Mouse (Mus musculus) cerebellum, postnatal 4 days (tissue): ENCODE data around the gene Serpina3b.
"Not testable (repeated sequence)": the region's sequence is repeated elsewhere in the genome, so short reads cannot be mapped to it uniquely, and the experiment has no call there.

Experiments used
- DNase-seq, 2 experiments: peaks; one replicate each; pipeline ENCODE4 v3.0.0; 2022; ENCODE audit warnings: low spot score in 2 of 2, mixed read lengths in 1 of 2

The Serpina3b gene

DNA sequence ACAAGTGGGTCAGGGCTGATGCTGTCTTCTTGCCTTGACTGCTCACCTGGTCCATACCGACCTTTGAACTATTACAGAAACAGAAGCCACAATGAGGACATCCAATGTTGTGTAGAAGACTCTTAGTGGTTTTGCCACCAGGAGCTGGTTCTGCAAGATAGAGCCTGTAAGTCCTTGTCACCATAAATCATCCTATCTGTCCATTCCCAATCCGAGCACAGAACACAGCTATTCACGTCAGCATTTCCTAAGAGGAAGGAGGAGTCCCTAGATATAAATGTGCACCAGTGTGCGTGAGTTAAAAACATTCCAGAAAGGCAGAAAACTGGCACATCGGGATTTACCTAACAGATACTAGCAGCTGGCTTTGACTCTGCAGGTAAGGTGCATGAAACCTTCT lies at the start of gene Serpina3b:
Gene Serpina3b (plus strand): TSS at position 301 of the 400 bp plus-strand sequence.
- no peak for DNase-seq

DNA sequence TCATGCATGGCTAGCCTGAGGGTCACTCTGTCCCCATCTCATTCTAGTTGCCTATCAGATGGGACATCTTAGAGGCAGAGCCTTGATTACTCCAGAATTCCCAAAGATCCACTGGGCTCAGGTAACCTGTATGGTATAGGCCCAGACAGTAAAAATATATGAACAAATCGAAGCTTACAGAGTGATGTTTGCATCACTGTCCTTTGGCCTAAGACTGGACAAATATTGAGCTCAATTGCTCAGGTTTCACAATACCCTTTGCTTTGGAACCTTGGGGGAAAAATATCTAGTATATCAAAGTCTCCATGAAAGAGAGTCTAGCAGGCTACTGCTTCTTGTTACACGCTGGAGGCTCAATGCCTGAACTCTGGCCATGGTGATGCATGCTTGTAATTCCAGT lies 37.7 kb upstream of the Serpina3b start:
- DNase-seq: no peak

DNA sequence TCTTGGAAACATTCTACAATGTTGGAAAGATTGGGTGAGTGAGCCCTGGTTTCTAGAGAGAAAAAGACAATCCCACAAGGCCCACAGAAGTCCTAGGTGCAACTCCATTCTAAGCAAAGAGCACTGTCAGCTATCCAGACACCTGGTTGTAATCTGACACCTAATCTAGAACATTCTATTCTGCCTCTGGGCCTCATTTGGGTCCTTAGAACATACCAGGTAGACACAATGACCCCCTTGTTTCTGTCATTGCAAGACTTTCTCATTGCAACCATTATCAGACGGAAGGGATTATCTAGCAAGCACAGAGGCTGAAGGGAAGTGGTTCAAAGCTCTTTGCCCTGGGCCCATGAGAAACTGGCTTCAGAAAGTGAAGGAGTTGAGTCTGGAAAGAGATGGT lies 36.5 kb upstream of the Serpina3b start:
- no peak for DNase-seq

DNA sequence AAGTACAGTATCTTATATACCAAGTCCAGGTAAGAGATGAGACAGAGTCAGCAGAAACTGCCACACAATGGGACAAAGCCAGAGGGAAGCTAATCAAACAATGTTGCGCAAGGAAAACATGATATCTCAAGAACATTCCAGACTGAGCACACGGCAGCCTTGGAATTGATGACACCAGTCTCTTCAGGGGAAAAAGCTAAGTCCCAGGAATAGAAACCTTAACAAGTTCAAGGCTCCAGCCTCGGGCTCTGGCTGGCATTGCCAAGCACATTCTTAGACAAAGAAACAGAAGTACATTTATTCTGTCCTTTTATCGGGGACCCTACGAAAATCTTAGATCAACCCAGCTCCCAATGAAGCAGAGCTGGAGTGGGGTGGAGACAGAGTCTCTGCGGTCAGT lies 27.0 kb upstream of the Serpina3b start, which contains the start of gene Serpina5:
Gene Serpina5 (plus strand): TSS at position 346 of the 400 bp plus-strand sequence.
- no peak for DNase-seq

DNA sequence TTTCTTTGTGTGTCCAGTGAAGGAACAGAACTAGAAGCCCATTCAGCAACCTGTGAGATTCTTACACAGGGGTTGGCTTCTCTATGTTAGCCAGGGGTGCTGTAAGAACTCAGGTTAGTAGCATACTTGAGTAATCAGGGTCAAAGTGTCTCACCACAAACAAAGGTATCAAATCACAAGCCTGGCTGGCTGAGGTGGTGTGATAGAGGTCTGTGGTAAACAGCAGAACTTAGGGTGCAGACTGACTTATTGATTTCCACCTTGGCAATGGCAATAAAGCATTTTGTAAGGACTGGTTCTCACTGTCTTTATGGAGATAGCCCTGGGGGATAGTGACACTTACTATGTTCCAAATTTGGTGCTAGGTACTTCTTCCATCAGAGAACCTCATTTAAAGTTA lies 21.9 kb upstream of the Serpina3b start:
- DNase-seq: no peak

DNA sequence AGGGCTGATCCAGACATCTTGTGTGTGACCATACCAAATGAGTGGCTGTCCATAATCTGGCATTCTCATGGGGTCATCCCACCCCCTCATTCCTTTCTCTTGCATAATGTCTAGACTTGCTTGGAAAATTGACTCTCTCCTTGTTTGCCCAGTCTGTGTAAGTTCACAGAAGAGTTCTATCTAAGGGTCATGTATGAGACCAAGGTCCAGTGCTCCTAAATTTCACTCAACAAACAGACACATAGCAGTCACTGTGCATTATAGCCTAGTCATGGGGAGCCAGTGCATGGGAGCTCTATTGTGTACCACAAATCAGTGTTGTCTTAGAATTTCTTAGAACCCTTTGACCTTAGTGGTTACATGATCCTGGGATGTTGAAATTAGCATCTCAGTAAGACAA lies 20.9 kb upstream of the Serpina3b start:
- DNase-seq: no peak

DNA sequence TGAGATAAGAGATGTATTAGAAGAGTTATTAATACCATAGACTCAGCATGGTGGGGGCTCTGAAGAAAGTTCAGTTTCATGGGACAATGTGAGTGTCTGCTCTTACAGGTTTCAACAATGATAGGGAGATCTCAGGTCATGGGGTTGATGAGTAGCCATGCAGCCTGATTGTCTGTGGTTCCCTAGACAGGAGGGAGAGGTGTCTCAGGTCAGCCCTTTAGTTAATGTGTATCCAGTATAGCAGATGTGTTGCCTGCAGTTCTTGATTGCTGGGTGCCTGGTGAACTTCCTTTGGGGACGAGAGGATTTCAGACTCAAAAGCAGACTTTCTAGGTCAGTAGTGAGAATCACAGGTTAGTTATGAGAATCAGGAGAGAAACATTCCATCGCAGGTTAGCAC lies 19.3 kb upstream of the Serpina3b start:
- DNase-seq: no peak

DNA sequence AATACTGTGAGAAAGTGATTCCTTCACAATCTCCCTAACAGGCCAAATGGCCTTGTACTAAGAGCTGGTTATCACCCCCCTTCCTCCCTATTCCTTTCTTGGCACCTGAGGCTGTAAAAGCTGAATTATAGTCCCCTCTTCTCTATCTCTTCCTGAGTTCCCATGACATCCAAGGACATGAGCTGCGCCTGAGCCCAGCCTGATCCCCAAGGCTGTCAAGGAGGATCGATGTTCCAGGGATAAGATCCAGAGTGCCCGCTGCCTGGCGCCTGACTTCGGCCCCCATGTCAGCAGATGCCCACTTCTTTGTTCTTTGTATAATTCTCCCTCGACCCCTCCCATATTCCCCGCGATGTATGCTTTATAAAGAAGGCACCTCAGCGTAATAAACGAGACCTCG lies 15.5 kb upstream of the Serpina3b start, which contains the start of gene Serpina3a:
Gene Serpina3a (plus strand): TSS at position 392 of the 400 bp plus-strand sequence.
- not testable (repeated sequence) for DNase-seq

DNA sequence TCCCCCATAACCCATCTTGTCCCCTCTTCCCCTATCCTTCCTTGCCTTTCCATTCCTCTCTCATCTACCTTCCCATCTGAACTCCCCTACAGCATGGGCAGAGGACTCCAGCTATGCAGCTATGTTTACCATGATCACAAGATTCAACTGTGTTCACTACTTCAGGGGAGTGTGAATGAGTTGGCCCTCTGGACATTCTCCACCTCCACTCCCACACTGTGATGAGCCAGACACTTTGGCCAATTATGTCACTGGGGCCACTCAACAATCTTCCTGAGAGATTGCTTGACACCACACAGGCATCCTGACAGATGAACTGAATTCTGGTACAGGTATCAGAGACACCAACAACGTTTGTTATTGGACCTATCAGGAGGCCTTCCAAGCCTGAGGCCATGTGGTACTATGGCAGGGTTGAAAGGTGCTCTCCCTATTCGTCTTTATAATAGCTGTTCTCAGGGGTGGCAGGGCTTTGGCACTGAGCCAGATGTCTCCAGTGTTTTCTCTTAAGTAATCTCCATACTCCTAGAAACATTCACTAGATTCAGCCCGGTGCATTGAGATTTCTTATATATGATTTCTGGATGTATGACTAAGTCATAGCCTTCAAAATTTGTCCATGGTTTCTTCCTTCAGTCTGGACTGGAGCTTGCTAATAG lies 12.7 kb upstream of the Serpina3b start:
- DNase-seq: no peak

DNA sequence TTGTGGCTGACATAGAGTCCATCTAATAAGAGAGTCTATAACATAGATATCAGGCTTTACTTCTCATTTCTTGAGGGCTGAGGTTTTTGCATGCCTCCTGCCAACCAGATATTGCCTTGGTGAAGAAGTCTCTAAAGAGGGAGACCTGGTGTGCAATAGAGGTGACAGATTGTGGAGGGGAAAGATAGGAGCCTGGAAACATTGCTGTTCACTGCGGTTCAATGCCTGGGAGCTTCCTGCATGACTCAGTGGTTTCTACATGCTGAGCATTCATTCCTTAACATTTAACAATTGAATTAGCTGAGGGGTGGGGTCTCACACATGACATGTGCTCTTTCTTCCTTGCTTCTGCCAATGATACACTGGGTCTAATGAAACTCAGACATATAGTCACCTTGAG lies 4.7 kb upstream of the Serpina3b start:
- no peak for DNase-seq

DNA sequence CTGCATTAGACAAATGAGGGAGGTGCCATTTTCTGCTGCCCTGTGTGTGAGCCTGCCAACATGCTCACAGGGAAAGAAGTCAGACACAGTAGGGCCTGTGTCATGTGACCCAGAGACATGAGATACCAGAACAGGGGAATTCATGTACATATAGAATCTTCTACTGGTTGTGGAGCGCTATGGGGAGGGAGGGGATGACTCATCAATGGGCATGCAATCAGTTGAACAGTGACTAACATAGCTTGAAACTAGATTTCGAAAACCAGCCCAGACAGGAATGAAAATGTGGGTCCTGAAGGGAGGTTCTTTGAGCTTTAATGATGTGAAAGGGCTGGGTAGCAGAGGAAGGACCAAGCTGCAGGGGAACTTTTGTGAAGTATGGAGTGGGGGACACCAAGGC lies 3.8 kb upstream of the Serpina3b start:
- DNase-seq: no peak

DNA sequence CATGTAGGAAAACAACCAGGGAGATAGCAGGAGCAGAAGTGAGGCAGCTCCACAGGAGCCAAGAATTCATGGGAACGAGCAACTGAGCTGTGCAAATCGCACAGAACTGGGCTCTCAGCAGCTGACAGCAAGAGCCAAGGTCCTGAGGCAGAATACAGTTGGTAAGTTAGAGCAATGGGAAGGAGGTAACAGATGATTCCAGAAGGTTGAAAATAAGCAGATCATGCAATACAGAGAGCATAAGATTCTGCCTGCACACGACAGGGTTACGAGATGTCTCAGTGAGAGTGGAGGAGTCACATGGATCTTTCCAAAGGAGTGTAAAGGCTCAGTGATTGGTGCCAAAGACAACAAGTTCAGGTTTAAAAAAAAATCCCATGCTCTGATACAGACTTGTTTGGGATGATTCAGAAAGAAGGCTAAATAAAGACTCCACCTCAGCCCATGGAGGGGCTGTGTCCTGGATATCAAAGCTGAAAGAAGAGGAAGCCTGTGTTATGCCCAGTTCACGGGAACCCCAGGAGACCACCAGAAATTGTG lies 2.7 kb upstream of the Serpina3b start:
- no peak for DNase-seq

DNA sequence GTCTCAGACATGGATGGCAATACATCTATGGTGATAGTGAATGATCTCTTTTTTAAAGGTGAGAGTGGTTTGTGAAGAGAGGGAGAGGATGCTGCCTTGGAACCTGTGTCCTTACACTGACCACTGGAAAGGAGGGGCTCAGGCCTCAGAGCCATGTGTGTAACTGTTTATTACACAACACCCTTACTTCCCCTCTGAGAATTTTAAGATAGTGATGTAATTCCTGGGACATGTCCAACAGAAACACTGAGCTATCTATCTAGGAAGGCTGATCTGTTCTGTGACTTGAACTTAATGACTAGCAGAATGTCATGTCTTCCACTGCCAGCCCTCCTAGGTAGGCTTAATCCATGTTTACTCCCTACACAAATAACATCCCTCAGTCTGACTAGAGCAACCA lies 3.2 kb downstream of the Serpina3b start:
- no peak for DNase-seq

DNA sequence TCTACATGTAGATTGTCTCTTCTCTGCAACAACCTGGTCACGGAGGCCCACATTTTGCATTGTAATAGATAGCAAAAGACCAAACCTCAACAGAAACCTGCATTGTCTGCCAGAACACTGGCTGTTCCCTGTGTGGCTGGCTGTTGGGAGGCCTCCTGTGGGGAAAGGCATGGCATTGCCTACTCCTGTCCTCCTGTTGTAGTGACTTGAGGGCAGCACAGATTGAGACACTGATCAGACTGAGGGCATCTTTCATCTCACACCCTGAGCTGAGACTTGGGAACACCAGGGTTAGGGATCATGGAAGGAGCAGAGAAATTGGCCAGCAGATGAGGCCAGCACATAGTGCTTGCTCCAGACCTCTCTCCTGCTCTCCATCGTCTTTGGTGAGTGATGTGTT lies 10.4 kb downstream of the Serpina3b start:
- no peak for DNase-seq

DNA sequence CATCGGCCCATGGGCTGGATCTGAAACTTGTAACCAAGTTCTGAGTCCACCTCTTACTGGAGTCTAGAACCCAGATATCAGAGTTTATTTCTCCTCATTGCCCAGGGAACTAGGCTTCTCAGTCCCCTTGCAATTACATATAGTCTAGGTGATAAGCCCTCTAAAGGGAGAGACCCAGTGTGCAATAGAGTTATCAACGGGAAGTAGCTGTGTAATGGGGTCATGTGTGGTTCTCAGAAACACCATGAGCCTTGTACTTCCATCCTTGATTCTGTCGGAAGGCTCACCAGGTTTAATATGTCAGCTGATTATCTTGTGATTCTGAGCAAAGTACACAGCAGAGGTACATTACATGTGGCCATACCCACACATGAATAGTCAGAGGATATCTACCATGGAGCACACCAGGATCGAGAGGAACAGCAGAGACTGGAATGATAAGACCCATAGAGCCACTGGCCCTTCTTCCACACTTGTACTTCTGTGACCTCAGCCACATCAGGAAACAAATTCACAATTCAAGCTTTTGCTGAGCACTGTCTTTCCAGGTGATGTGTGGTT lies 12.8 kb downstream of the Serpina3b start:
- no peak for DNase-seq

DNA sequence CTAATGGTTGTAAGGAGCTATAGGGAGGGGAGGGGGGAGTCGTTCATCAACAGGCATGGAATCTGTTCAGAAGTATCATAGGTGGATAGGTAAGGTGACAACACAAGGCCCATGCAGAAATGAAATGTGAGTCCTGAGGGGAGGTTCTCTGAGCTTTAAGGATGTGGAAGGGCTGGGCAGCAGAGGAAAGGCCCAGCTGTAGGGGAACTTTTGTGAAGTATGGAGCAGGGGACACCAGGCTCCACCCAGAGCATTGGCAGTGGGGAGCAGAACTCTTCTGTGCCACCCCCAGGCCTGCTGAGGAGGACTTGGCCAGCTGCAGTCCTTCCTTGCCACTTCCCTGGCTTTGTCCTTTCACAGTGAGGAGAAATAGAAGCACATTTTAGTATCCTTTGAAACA lies 13.7 kb downstream of the Serpina3b start:
- no peak for DNase-seq

DNA sequence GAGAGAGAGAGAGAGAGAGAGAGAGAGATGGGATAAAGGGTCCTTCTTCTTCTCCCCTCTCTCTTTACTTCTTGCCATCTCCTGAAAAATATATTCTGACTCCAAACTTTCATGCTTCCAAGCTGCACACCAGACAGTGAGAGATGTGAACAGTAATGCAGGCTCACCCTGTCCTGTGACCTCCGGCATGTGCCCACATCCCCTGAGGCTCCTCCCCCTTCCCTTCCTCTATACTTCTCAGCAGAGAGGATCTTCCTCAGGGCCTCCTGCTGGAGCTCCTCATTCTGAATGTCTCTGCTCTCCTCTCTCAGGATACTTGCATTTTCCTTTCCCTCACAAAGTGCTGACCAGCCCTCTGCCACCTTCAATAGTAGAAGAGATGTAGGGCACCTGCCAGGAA lies 14.6 kb downstream of the Serpina3b start:
- no peak for DNase-seq

DNA sequence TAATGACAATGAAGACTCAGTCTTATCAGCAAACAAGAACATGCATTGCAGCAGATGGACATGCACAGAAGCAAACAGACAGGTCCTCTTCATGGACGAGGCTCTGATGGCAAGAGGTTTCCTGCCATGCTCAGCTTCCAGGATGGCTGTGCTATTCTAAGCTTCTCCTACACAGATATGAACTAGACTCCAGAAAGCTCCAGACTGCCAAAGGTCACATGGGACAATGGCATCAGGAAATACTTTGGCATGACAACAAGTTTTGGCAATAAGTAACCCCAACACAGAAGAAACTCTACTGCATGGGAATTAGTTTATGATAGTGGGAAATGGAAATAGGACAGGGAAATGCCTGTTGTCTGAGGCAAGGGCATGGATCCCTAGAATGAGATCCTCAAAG lies 15.5 kb downstream of the Serpina3b start:
- DNase-seq: no peak

DNA sequence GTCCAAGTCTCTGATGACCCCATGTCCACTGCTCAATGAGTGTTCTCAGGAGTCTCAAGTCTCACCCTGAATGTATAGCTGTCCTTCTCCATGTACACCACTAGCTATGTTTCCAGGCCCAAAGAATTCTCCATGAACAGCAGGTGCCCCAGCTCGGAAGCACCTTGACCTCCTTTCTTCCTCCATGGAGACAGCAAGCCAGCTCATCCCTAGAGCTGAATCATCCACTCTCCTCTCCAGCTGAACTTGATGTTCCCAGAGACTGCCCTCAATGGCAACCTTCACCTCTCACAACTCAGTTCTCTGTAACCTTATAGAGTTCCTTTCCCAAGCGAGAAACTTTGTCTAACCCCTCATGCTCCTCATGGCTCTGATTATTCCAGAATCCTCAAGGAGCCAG lies 17.8 kb downstream of the Serpina3b start:
- no peak for DNase-seq

DNA sequence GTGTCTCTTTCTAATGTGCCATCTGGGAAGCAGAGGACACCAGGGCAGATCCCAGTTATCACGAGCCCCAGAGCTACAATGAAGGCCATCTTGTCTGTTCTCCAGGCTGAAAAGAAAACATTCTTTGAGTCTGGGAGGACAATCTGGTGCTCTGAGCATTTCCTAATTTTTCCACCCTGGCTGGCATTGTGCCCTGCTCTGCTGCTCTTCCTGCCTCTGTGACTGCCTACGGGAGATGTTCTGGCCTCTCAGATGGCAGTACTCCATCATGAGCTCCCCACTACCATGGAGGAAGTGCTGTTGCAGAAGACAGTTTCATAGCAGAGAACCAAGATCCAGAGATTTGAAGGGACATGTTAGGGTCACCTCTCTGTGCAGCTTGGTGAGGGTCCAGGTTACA lies 24.2 kb downstream of the Serpina3b start:
- DNase-seq: no peak

DNA sequence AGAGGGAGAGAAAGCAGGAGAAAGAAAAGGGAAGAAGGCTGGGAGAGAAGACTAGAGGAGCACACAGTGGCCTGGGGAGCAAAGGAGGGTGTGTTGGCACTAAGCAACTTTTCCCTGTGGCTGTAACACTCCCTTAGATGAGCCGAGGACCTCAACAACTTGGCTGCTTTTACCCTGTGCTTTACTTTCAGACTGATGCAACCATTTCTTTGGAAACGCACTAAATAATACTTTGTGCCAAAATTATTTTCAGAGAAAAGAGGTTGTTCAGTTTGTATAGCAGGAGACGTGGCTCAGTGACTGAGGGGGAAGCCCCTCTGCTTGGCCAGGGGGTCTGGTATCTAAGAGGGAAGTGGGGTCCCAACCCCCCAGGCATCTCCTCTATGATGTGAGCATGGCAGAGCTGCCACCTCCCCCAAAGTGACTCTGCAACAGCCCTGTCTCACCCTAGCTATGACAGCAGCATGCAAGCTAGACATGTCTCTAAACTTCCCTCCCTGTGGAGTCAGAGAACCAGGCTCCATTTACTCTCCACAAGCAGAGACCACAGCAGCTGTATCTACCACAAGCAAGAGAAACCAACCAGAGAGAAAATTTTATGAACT lies 25.3 kb downstream of the Serpina3b start:
- no peak for DNase-seq

DNA sequence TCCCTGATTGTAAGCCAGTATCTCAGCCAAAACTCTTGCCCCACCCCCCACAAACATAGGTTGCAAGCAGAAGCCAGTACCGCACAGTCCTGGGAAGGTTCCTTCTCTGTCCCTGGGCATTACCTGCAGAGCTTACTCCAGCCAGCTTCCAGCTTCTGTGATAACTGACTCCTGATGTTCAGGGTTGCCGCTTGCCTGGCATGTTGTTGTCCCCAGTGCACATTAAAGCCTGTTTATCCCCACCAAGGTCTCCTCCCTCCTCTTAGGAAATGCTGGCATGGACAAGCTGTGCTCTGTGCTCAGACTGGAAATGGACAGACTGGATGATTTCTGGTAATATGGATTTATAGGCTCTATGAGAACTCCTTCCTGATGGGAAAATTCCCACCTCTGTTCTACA lies 25.9 kb downstream of the Serpina3b start, which contains the start of gene Serpina3c:
Gene Serpina3c (minus strand): TSS at position 215 of the 400 bp plus-strand sequence.
- no peak for DNase-seq

DNA sequence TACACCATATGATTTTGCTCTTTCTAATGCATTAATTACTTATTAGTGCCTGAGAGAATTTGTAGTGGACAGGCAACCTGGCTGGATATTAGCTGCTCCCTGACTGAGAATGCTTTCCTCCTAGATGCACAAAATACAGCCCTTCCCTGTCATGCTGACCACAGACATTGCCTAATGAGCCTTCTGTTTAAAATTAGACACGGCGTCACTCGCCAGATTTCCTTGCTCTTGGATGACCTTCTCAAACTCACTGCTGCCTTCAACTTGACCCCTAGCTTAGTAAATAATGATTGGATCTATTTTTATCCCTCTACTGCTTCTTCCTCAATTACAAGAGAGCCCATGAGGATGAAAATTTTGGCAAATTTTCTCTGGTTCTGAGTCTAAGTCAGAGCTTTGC lies 47.0 kb downstream of the Serpina3b start:
- DNase-seq: no peak
